Mouse (Mus musculus) c-Kit-positive CD71-positive TER-119-positive erythroid progenitor cells, embryonic 14.5 days (primary cell): ENCODE measurements around the gene Slc15a1.

Experiments
- DNase-seq: peaks from one replicate; pipeline ENCODE4 v3.0.0-alpha.2; 2013; ENCODE audit warnings: low spot score

The Slc15a1 gene

DNA sequence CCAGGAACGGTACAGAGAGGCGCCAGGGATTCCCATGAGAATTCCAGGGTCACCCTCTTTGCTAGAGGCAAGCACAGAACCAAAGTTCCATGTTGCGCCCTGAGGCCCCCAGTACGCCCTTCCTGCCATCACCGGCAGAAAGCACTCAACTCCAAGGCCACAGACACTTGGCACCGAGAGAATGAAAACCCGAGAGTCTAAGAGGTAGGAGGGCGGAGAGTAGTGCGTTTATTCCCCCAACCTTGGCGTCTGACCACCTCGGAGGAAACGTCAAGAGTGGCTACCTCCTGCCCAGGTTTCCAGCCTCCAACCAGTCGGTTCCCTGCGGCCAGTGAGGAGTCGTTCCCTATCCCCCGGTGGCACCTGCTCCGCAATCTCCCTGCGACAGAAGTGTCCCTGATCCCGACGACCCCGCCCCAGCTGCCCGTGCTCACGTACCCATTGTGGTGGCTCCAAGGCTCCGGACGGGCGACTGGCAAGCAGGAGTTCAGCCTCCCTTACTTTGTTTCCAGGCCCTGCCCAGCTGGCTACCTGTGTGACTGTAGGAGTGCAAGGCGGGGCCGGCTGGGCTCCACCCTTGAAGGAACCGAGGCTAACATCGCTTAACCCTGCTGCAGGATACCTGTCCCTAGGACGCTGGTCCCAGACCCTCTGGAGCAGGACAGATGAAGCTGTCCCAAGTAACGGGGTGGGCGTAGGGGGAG is at the start of gene Slc15a1:
Gene Slc15a1, minus strand, starts transcription at position 472 of the 704 bp plus-strand sequence.
- no peak for DNase-seq

DNA sequence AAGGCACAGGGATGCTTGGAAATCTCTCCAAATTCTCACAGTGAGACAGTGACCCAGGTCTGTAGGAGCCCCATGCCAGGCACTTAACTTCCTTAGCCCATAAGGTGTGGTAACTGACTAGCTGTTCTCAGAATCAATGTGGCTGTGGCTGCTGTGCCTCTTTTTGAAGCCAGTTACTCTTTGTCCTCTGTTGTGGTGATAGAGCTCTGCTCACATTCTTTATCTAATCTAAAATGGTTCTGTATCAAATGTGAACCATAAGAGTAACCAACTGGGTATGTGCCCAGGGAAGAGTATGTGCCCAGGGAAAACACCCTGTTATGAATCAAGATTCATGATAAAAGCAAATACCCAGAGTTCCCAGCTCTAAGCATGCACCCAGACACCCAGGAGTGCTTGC is 48.7 kb upstream of the Slc15a1 start:
- no peak for DNase-seq

DNA sequence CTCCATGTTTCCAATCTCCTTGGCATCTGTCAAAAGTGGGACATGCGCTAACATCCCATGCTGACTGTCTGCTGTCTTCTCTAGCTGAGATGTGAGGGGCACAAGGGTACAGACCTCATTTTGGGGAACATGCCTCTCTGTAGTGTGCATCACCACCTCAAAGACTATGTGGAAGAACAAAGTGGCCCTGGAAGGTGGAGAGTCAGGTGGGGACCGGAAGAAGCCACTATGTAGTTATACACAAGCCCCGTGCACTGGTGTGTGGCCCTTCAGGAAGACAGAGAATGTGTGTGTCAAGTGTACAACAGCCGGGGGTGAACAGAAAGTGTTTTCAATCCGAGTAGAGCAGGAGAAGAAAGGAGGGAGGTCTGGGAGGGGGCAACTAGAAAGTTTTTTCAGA is 47.5 kb upstream of the Slc15a1 start:
- DNase-seq, result no peak

- DNase-seq, result no peak
These were observed 44.8 kb upstream of the Slc15a1 start for GRCm38 (mm10) chr14:121549834-121550233.

- no peak for DNase-seq
These were observed 42.7 kb upstream of the Slc15a1 start for GRCm38 (mm10) chr14:121547745-121548144.

DNA sequence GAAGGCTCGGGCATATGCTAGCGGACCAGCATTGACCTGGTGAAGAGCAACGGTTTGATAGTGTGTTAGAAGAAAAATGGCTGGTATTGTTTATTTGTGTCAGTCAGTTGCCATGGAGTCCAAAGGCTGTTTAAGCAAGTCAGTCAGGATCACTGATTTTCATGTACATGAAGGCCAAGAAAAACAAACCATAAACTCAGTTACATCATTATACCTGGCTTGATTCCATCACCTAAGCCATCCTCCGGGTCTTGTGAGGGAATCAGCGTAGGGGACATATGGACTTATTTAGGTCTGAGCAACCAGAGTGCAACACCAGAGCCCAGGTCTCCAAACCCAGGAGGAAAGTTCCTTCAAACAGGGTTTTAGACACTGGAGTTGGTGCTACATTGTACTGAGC is 41.6 kb upstream of the Slc15a1 start:
- no peak for DNase-seq

DNA sequence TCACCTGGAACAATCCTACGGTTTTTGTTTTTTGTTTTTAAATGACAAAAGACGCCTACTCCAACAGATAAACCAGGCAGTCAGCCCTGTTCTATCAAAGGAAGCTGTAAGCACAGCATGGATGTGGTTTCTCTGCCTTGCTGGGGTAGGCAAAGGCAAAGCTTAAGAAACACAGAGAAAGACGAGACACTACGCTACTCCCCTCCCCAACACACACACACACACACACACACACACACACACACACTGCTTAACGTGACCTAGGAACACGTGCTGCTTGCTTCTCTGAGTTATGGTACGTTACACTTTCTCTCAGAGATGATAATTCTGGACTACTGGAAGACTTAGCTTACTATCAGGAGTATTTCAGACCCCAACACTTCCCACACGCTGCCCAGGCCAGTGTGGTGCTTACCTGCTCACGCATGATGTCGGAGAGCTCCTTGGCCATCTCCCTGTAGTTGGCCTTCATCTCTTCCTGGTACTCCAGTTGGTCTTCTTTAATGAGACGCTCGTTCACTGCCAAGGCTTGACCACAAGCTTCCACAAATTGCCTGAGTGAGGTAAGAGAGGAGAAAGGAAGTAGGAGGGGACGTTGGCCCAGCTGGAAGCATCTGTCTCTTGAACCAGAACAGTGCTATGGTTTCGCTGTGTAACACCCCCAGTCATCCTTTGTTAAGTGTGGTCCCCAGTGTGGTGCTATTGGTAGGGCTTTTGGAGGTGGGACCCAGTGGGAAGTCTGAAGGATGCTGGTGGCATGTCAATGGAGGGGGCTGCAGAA is 40.7 kb upstream of the Slc15a1 start:
- DNase-seq, result no peak

GRCm38 (mm10) chr14:121541262-121541661 is 36.2 kb upstream of the Slc15a1 start:
- no peak for DNase-seq

GRCm38 (mm10) chr14:121534501-121534900 is 29.4 kb upstream of the Slc15a1 start:
- DNase-seq, result no peak

DNA sequence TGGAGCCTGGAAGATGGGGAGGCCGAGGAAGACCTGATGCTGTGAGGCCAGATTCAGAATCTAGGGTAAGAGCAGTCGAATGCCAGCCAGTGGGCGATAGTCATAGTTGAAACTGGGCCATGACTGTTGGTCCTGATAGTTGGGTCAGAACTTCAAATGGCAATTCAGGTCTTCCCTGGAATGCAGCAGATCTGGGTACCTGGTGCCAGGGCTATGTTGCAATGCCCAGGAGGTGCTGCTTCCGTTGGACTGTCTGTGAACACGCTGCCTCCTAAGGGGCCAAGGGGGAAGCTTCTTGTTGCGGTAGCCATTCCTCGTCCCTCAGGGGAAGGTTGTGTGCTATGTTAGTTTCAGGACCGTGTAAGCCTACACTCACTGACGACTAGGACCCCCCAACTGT is 25.8 kb upstream of the Slc15a1 start:
- no peak for DNase-seq

GRCm38 (mm10) chr14:121527883-121528282 is 22.8 kb upstream of the Slc15a1 start:
- no peak for DNase-seq

- DNase-seq, result no peak
These were observed 22.1 kb upstream of the Slc15a1 start for GRCm38 (mm10) chr14:121527201-121527600.

DNA sequence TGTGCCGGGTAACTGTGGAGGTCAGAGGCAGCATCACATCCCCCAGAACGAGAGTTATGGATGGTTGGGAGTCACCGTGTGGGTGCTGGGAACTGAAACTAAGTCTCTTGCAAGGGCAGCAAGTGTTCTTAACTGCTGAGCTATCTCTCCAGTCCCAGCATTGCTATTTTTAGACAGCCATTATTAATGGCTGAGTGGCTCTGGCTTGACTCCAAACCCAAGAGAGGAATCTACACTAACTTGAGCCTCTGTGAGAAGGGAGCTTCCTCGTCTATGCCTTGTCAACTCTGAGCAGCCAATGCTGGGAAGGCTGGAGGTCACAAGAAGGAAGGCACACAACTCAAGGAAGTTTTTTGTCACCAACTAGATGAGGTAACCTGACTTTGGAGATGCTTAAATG is 16.7 kb upstream of the Slc15a1 start:
- no peak for DNase-seq

DNA sequence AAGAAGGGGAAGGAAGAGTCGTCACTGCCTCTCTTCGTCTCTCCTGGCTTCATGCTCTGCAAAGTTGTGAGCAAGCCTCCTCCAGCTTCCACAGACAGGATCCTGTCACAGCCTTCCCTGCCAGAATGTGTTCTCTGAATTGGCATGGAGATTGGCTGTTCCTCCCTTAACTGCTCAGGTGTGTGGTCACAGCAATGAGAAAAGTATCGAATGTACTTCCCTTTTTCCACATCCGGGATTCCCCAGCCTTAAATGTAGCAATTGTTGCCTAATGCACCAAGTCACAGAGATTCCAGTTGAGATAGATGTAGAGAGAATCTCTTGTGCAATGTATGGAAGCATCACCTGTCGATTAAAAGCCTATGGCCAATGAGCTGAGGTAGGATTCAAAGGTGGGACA is 11.8 kb upstream of the Slc15a1 start:
- DNase-seq, result no peak

DNA sequence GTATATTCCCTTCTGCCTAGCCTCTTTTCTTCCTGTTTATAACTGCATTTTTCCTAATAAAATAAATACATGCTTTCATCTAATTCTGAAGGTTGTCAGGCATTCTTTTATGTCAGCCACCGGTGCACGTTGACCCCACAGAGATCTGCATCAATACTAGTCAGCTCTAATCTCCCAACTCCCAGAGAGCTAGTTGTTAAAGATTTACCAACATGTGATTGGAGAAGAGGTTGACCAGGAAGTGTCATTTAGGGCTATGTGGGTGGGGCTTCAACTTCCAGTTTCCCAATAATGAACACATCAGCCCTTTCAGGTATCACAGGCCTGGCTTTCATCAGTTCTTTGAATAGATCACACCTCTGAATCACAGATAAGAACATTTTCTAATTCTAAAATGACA is 3.9 kb upstream of the Slc15a1 start:
- DNase-seq, result no peak

DNA sequence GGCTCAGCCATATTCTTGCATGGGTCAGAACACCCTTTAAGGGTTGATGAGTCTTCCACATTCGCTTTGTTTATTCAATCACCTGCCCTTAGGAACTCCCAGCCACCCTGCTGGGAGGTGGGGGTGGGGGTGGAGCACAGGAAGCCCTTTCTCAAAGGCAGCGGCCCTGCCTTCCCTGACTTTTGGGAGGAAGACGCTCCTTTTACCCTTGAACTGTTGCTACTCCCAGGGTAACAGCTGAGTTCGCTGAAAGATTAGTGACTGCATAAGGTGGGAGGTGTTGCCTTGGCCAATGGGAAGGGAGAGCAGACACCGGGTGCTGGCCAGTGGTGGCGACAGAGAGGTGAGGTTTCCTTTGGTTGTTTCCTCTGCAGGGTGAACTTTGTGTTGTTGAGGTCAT is 1.3 kb upstream of the Slc15a1 start:
- no peak for DNase-seq

DNA sequence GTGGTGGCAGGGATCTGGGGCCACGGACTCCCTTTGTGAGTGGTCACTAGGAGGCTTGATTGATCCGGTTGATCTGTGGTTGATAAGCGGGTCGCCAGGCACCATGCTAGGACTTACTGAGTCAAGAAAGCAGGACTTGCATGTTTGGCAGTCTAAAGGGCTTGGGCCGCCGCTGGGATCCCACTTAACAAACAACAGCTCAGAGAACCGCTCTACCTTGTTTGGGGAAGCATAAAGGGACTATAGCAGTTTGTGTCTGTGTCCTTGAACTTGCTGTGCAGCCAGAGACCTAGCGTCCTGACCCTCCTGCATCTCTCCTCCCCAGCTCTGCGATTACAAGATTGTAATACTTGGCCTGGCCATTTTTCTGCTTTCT is 421 bp upstream of the Slc15a1 start:
- DNase-seq, result no peak

- DNase-seq, result no peak
These were observed 4.5 kb downstream of the Slc15a1 start for GRCm38 (mm10) chr14:121500577-121500976.

DNA sequence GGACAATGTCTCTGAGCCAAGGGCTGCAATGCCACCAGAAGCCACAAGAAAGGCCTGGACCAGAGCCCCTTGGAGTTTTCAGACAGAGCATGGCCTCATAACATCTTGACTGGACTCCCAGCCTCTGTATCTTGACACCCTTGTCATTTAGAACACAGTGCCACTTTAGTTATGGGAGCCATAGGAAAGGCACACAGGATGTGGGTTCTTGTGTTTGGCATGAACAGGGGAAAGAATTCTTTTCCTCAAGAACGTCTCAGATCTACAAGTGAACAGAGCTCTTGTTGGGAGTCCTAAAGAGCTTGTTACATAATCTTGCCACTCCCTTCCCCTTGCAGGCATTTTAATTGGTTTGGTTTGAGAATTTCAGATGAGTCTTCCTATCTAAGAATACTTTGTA is 5.3 kb downstream of the Slc15a1 start:
- DNase-seq, result no peak

- DNase-seq, result no peak
These were observed 7.3 kb downstream of the Slc15a1 start for GRCm38 (mm10) chr14:121497800-121498199.

- DNase-seq, result no peak
These were observed 9.3 kb downstream of the Slc15a1 start for GRCm38 (mm10) chr14:121495741-121496140.

DNA sequence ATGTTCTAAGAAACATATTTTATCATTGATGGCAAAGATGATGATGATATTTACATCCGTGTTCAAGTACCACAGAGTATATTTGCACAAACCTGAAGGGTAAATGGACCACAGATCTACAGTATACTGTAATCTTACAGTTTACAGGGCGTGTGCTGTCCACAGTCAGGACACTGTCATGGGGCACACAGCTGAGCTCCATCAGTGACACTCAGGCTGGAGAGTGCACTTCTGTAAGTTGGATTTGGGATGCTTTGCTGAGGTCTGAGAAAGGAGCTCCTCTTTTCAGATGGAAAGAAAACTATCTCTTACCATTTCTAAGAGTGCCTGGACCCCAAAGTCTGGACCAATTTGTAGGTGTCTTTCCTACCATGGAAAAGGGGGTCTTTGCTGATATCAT is 9.9 kb downstream of the Slc15a1 start:
- no peak for DNase-seq

GRCm38 (mm10) chr14:121494238-121494637 is 10.8 kb downstream of the Slc15a1 start:
- no peak for DNase-seq

GRCm38 (mm10) chr14:121493712-121494111 is 11.3 kb downstream of the Slc15a1 start:
- DNase-seq, result no peak
